In genomic region chr6:129184788-129185187, GRCm38 (mm10) we compare ENCODE assay signal across 19 mouse cellular contexts. TPM values are rescaled to one million over a fixed set of nuclear protein-coding genes. Genes with fewer than 3 reads are reported as not detected.
DNase-seq lines count a peak whose midpoint lies in the region; ATAC-seq and TF ChIP-seq lines count a peak whose summit lies in the region.
"Had no signal": no experiment of that assay in that cellular context is flagged by ENCODE, and none has a peak within 500 bp of the region (broad histone marks: within the 10 kb centered on the region; RNA-seq: fewer than 3 reads in every experiment).

No protein-coding gene starts in this region.

- no peak for ATAC-seq in heart, postnatal 0 days (ENCODE audit: insufficient read depth, low read depth)
- ATAC-seq in lung, embryonic 15.5 days (ENCODE audit: borderline replicate concordance, extremely low read depth, low FRiP score, low TSS enrichment): no peak

- no peak overlapping the region for H3ac ChIP-seq in myocyte (ENCODE audit: control insufficient read depth, insufficient read length)

- intact Hi-C loops in heart, postnatal 36 days (cut with DNase I): loop anchor here (1.0 to 5.0 kb wide), 3 partner anchors 202 to 422 kb away; no protein-coding TSS in a partner anchor

- TF ChIP-seq POLR2A in myocyte (IDR thresholded peaks at IDR 0.05; ENCODE audit: insufficient read length, low read depth): no peak

- no peak overlapping the region for H3K27ac ChIP-seq in heart, postnatal 0 days (ENCODE audit: low read depth)
- no peak overlapping the region for H3K27ac ChIP-seq in lung, embryonic 15.5 days
- H3K27ac ChIP-seq in brown adipose tissue, adult 24 weeks (replicated peaks; ENCODE audit: low read depth, low read length): peak overlapping the region; percentile 71
- H3K27ac ChIP-seq in limb, embryonic 10.5 days: no peak overlapping the region
- H3K27ac ChIP-seq: heart, embryonic 10.5 days; hindbrain, embryonic 15.5 days; liver, embryonic 13.5 days; neural tube, embryonic 13.5 days had no signal

- no peak for DNase-seq in heart, postnatal 0 days (ENCODE audit: low spot score)
- no peak for DNase-seq in heart, postnatal 36 days
- DNase-seq in lung, postnatal 4 days: no peak
- DNase-seq in limb, embryonic 10.5 days (ENCODE audit: low spot score): no peak
- DNase-seq in right cerebral cortex, postnatal 36 days (ENCODE audit: low spot score in 2 of 2): no peak
- DNase-seq: adrenal gland, postnatal 14 days; cerebellum, adult 2 months; gastrocnemius, postnatal 36 days; kidney, adult 8-10 months; layer of hippocampus, postnatal 36 days; liver, embryonic 13.5 days; thymus, postnatal 36 days had no signal

- H3K9me3 ChIP-seq in heart, postnatal 0 days (replicated peaks; ENCODE audit: control insufficient read depth, low read length): no peaks in the 10 kb centered on the region
- H3K9me3 ChIP-seq in lung, embryonic 15.5 days: no peaks in the 10 kb centered on the region
- no peaks in the 10 kb centered on the region for H3K9me3 ChIP-seq in limb, embryonic 10.5 days (replicated peaks)
- H3K9me3 ChIP-seq: heart, embryonic 10.5 days; hindbrain, embryonic 15.5 days; liver, embryonic 13.5 days; neural tube, embryonic 13.5 days had no signal

- H3K4me2 ChIP-seq in heart, postnatal 0 days (ENCODE audit: low read depth, low read length): peak overlapping the region; percentile 31; the same call in 1 of the 2 replicates
- H3K4me2 ChIP-seq in lung, embryonic 15.5 days: peak overlapping the region; percentile 20; the same call in 1 of the 2 replicates
- peak overlapping the region; percentile 95 for H3K4me2 ChIP-seq in myocyte (ENCODE audit: low read depth)
- H3K4me2 ChIP-seq: hindbrain, embryonic 15.5 days; liver, embryonic 13.5 days; neural tube, embryonic 13.5 days had no signal

- no peak overlapping the region for H3K9ac ChIP-seq in heart, postnatal 0 days (replicated peaks; ENCODE audit: low read depth, low read length)
- H3K9ac ChIP-seq in lung, embryonic 15.5 days: no peak overlapping the region
- H3K9ac ChIP-seq: hindbrain, embryonic 15.5 days; liver, embryonic 13.5 days; neural tube, embryonic 13.5 days had no signal

- peaks cover 38% of the 10 kb centered on the region for H3K36me3 ChIP-seq in heart, postnatal 0 days (replicated peaks; ENCODE audit: control insufficient read depth, insufficient read depth, low read length)
- H3K36me3 ChIP-seq in lung, embryonic 15.5 days: peaks cover 35% of the 10 kb centered on the region
- peaks cover 42% of the 10 kb centered on the region for H3K36me3 ChIP-seq in myocyte (ENCODE audit: control insufficient read depth, insufficient read depth)
- no peaks in the 10 kb centered on the region for H3K36me3 ChIP-seq in limb, embryonic 10.5 days
- H3K36me3 ChIP-seq: hindbrain, embryonic 15.5 days; neural tube, embryonic 13.5 days had no signal

- no peak for TF ChIP-seq EP300 in heart, postnatal 0 days (IDR thresholded peaks at IDR 0.05; ENCODE audit: low read depth)

- TF ChIP-seq CTCF in heart, postnatal 0 days (IDR thresholded peaks at IDR 0.05; ENCODE audit: low read depth): no peak

- H3K4me1 ChIP-seq in heart, postnatal 0 days (ENCODE audit: control insufficient read depth, insufficient read depth): no peaks in the 10 kb centered on the region
- peaks cover 14% of the 10 kb centered on the region; the same call in 1 of the 2 replicates for H3K4me1 ChIP-seq in lung, embryonic 15.5 days
- H3K4me1 ChIP-seq in brown adipose tissue, adult 24 weeks (ENCODE audit: control insufficient read depth, insufficient read depth, insufficient read length, low read length): 0 out of 2 replicates have a peak, but pooled peaks cover under 1% of the 10 kb centered on the region
- H3K4me1 ChIP-seq in limb, embryonic 10.5 days: 0 out of 2 replicates have a peak, but pooled peaks cover 5% of the 10 kb centered on the region
- H3K4me1 ChIP-seq: heart, embryonic 10.5 days; hindbrain, embryonic 15.5 days had no signal

- no peaks in the 10 kb centered on the region for H3K27me3 ChIP-seq in heart, postnatal 0 days (ENCODE audit: control insufficient read depth, insufficient read depth, low read length)
- no peaks in the 10 kb centered on the region for H3K27me3 ChIP-seq in lung, embryonic 15.5 days
- no peaks in the 10 kb centered on the region for H3K27me3 ChIP-seq in myocyte (ENCODE audit: control insufficient read depth, insufficient read depth, insufficient read length)
- no peaks in the 10 kb centered on the region for H3K27me3 ChIP-seq in limb, embryonic 10.5 days (ENCODE audit: low read depth, poor library complexity, severe bottlenecking)
- H3K27me3 ChIP-seq: hindbrain, embryonic 15.5 days; liver, embryonic 13.5 days; neural tube, embryonic 13.5 days had no signal

- 0 out of 2 replicates have a peak overlapping the region, but pooled peaks have one; percentile 2 for H3K4me3 ChIP-seq in heart, postnatal 0 days (ENCODE audit: low read depth, low read length)
- no peak overlapping the region for H3K4me3 ChIP-seq in lung, embryonic 15.5 days
- H3K4me3 ChIP-seq in brown adipose tissue, adult 24 weeks (ENCODE audit: insufficient read depth, low read depth, low read length): peak overlapping the region; percentile 50
- no peak overlapping the region for H3K4me3 ChIP-seq in myocyte
- H3K4me3 ChIP-seq in limb, embryonic 10.5 days: no peak overlapping the region
- H3K4me3 ChIP-seq: heart, embryonic 10.5 days; hindbrain, embryonic 15.5 days; liver, embryonic 13.5 days; neural tube, embryonic 13.5 days had no signal

- WGBS in heart, postnatal 0 days: 81% methylated on average over 5 of the region's 5 CpGs
- WGBS in lung, embryonic 15.5 days: 58% methylated on average over 5 of the region's 5 CpGs
- WGBS in limb, embryonic 10.5 days: 86% methylated on average over 5 of the region's 5 CpGs

- H3K79me2 ChIP-seq in myocyte (ENCODE audit: control insufficient read depth, insufficient read depth): peaks cover 28% of the 10 kb centered on the region

TF ChIP-seq in myocyte, 11 proteins besides CTCF, POLR2A, EP300 and RAD21:
- TF ChIP-seq POLR2AphosphoS2 (IDR thresholded peaks at IDR 0.05; ENCODE audit: insufficient read length, low read depth) (no peak), MYOG (IDR thresholded peaks at IDR 0.05; ENCODE audit: control insufficient read depth in 1 of 3, insufficient read depth in 1 of 3, insufficient read length in 2 of 3, low read depth in 2 of 3) (no peak), REST (IDR thresholded peaks at IDR 0.05; ENCODE audit: insufficient read depth, insufficient read length) (no peak), CEBPB (IDR thresholded peaks at IDR 0.05; ENCODE audit: insufficient read depth, poor library complexity, severe bottlenecking) (no peak), MYOD1 (IDR thresholded peaks at IDR 0.05; ENCODE audit: control insufficient read depth in 1 of 3, insufficient read length in 2 of 3, low read depth in 2 of 3) (no peak)
TF ChIP-seq in myocyte: peak in this region for 0.

RNA-seq across cellular contexts. Expression of gene Clec2d, which starts 4.4 kb away (rescaled TPM):
- total RNA-seq in heart, postnatal 0 days (2014; rRNA removed; ENCODE audit: low replicate concordance): 24.4 and 67.2 TPM in 2 replicates
- 0.47 and 0.49 TPM in 2 replicates for polyA plus RNA-seq in heart, postnatal 0 days (2015; fragmentation: Nextera tagmentation; extraction: Ambion mirVana)
- total RNA-seq in heart, postnatal 36 days (2021): 10 to 100 TPM; 35.1 to 51.7 TPM
- 1.2 and 1.5 TPM in 2 replicates for polyA plus RNA-seq in lung, embryonic 15.5 days (2015; fragmentation: Nextera tagmentation; extraction: Ambion mirVana)
- 58.5 and 127 TPM in 2 replicates for polyA plus RNA-seq in brown adipose tissue, adult 24 weeks (2012; ENCODE audit: insufficient read depth, insufficient read length, missing spikeins)
- polyA plus RNA-seq in myocyte (2012; fragmentation: generic; extraction: Trizol): 19.7 TPM
- polyA plus RNA-seq in limb, embryonic 10.5 days (2016; fragmentation: Nextera tagmentation; extraction: Ambion mirVana): not detected in 2 replicates
- polyA plus RNA-seq: forebrain, embryonic 11.5 days; heart, embryonic 10.5 days; neural tube, embryonic 13.5 days had no signal

Comparison
In these comparisons a context has a peak if more than half of its experiments do, and no peak if none do; other contexts are left out.
1. H3K4me2 ChIP-seq: peak in every context shown above with its lines; median percentile 95 in myocyte; 31 in heart, postnatal 0 days; 20 in lung, embryonic 15.5 days.
2. H3K4me3 ChIP-seq: peak in heart, postnatal 0 days (single experiment) and brown adipose tissue, adult 24 weeks (single experiment); none in lung, embryonic 15.5 days (single experiment), myocyte (single experiment) and limb, embryonic 10.5 days (single experiment).